Mouse (Mus musculus) thymus, postnatal 25 days (tissue): Measurements from ENCODE around the gene Nr1h3.
"Not testable (repeated sequence)": the region's sequence is repeated elsewhere in the genome, so short reads cannot be mapped to it uniquely, and the experiment has no call there.

Experiments
- DNase-seq: peaks from one replicate; pipeline ENCODE4 v3.0.0; 2022

The Nr1h3 gene

DNA sequence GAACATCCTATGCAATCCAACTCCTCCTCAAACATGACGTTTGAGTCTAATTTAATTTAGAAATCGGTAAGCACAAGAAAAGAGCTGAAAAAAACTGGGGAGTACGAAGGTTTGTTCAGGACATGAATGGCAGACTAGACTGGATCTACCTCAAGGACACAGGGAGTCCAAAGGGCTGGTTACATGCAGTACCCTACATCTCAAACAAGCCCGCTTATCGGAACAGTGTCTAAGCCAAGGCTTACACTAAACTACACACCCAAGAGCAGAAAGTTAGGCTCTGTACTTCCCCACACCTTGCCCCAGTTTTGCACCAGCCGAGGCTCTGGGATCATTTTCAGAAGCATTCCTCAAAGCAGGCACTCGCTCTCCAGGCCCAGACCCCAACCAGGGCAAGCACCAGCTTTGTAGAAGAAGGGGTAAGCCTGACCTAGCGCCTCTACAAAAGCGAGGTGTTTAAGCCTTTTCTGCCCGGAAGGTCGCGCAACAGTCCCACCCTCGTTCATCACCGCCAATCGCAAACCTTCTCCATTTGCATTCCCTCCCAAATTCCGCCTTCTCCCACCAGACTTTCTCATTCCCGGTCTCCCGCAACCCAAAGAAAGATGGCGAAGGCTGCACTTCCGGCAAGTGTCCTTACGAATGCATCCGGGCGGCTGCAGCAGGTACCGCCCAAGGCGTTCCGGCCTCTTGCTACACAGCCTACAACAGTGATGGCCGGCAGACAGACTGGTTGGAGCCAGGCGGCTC lies at the start of gene Nr1h3, which contains the start of gene Acp2:
Gene Nr1h3 (minus strand): TSS at position 613 of the 750 bp plus-strand sequence.
Gene Acp2 (plus strand): TSS at position 664 of the 750 bp plus-strand sequence.
- peak; percentile 93 for DNase-seq

DNA sequence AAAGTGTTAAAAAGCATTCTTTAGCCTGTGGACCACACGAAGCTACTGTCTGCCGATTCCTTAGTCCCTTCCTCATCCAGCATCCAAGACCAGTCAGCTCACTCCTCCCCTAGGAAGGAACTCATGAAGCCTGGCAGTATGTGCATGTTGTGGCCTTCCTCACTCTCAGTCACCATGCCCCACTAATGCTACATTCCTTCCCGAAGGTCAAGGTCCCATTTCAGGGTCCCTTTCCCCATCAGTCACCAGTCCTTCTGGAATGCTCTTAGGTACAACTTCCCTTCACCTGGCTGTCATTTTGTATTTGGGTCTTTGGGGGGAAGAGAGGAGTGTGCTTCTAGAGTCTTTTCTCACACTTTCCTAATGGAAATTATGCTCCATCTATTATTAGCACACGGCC lies 49.4 kb upstream of the Nr1h3 start:
- DNase-seq: no peak

DNA sequence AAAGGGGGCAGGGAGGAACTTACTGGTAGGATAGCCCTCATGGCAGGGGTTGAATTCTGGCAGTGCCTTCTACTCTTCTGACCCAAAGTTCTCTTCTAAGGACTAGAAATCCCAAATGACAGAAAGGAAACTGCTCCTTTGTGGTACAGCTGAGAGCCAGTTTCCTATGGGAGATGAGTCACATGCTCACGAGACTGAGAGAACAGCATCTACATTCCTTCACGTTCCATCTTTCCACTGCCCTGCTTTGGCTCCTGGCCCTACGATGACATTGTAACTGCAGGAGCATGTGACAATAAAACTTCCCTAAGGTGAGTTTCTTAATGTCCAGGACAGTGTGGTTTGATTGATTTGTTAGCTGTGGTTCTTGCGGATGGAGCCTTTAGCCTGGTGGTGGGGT lies 45.7 kb upstream of the Nr1h3 start:
- DNase-seq: no peak

DNA sequence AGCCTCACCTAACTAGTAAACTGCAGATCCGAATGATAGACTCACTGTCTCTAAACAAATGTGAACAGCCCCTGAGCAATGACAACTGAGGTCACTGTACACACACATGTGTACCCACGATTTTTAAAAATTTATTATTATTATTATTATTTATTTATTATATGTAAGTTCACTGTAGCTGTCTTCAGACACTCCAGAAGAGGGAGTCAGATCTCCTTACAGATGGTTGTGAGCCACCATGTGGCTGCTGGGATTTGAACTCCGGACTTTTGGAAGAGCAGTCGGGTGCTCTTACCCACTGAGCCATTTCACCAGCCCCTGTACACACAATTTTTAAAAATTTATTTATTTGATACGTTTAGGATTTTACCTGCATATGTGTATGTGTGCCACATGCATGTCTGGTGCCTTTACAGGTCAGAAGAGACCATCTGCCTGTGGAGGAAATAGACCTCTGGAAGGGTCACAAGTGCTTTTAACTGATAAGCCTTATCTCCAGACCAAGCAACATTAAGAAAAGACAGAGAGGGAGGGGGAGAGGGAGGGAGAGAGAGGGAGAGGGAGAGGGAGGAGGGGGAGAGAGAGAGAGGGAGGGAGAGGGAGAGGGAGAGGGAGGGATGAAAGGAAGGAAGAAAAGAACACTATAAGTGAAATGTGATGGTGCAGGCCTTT lies 42.1 kb upstream of the Nr1h3 start:
- no peak for DNase-seq

DNA sequence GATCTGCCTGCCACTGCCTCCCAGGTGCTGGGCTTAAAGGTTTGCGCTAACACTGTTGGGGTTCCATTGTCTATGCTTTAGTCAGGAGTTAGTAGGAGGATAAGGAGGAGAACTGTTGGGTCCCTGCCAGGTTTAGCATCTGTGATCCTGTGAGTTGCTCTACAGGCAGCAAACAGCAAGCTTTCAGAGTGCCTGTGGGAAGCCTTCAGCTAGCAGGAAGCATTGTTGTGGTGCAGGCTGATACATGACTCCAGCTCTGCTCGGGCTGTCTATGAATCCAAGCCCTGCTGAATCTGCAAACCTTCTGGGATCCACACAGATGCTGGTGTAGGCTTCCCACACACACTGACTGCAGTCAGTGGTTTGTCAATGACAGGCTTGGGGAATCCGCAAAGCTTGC lies 40.8 kb upstream of the Nr1h3 start:
- DNase-seq: no peak

DNA sequence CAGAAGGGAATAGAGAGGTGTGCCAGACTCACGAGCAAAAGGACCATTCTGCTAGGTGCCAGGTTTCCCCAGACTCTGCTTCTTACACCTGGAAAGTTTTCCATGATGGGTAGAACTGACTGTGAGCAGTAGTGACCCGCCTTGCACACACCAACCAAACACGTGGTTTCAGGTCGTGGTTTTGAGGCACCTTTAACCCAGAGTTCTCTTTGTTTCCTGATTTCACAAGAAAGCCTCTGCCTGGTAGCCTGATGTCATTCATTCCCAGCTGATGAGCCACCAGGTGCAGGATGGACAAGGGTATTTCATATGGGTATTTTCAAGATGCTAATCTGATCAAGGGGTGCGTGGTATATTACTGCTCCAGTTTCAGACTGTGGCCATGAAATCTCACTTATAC lies 39.9 kb upstream of the Nr1h3 start:
- DNase-seq: no peak

DNA sequence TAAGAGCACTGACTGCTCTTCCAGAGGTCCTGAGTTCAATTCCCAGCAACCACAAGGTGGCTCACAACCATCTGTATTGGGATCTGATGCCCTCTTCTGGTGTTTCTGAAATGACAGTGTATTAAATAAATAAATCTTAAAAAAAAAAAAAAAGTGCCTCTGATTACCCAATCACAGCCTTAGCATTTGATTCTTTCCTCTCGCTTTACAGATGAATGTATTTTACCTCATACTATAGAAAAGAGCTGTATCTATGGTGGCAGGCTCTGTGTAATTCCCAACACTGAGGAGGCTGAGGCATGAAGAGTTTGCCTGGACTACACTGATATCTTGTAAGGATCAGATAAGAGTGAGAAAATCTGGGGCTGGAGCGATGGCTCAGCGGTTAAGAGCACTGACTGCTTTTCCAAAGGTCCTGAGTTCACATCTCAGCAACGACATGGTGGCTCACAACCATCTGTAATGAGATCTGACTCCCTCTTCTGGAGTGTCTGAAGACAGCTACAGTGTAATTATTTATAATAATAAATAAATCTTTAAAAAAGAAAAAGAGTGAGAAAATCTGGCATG lies 35.0 kb upstream of the Nr1h3 start:
- not testable (repeated sequence) for DNase-seq

DNA sequence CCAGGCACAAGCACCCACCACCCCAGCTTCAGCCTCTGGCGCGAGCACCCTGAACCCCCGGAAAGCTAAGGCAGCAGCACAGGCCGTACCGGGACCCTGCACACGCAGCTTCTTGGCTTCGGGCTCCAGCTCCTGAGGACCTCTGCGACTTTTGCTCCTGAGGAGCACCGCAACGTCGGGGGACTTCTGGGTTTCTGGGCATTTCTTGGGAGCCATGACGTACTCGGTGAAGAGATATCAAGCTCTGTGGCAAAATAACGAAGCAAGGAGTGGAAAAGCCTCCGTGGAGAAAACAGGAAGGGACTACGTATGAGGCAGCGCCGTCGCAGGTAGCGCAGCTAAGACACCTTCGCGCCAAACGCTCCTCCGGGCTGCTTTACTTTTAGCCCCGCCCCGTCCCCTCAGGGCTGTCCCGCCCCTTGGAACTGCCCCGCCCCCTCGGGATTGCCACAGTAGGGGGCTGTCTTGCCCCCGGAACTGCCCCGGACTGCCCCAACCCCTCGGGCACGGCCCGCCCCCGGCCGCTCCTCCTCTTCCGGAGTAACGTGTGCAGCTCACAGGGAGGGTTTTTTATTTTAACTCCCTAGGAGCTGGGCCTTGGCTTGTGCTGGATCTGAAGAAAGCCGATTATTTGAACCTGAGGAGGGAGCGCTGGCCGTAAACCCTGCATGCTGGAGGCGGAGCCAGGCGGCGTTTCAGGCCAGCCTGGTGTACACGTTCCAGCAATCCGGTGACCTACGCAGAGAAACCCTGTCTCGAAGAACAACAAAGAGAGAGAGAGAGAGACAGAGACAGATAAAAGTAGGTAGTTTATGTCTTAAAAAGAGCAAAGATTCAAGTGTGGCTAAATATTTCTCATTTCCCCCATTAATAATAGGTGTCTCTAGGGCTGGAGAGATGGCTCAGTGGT lies 34.2 kb upstream of the Nr1h3 start, which contains the start of gene Ddb2:
Gene Ddb2 (minus strand): TSS at position 382 of the 910 bp plus-strand sequence.
- peak; percentile 92 for DNase-seq

DNA sequence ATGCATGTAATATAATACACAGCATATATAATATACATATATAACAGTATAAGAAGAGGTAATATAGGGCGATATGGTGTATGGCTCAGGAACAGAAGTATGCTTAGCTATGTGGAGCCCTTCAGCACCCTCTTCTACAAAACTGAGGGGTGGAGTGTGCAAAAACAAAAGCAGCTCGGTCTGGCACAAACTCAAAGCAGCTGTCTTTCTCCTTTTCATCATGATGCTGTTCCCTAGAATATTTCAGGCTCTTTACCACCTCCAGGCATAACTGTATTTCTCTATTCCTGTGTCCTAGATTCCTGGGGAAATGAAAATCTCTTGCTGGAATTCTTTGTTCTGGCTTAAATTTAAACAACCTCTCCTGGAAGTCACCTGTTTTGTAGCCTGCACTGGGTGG lies 27.1 kb upstream of the Nr1h3 start:
- no peak for DNase-seq

DNA sequence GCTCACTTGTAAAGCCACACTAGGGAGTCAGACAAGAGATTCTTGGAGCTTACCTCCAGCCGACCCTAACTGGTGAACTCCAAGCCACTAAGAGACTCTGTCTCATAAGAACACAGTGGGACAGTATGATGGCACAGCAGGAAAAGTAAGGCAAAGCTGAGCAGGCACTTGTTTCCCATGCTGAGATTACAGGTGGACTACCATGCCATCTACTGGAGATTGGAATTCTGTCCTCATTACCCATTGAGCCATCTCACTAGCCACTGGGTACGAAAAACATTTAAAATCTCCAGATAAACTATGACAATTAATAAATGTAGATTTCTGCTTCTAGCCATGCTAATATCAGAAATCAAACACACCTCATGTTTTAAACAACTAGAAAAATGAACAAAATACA lies 21.0 kb upstream of the Nr1h3 start:
- DNase-seq: no peak

DNA sequence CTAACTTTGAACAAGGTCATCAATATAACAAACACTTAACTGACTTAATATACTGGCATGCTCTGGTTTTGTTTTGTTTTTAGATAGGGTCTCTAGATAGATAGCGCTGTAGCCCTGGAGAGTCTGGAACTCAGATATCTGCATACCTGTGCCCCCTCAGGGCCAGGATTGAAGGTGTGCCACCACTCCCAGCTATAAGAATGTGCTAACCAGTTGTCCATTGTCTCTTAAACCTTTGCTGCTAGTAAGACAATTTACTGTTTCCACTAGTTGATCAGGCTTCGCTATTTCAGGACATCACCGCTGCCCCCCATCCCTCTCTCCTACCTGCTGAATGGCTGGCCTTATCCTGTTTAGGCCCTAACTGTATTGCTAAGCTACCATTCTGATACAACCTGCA lies 17.9 kb upstream of the Nr1h3 start:
- no peak for DNase-seq

DNA sequence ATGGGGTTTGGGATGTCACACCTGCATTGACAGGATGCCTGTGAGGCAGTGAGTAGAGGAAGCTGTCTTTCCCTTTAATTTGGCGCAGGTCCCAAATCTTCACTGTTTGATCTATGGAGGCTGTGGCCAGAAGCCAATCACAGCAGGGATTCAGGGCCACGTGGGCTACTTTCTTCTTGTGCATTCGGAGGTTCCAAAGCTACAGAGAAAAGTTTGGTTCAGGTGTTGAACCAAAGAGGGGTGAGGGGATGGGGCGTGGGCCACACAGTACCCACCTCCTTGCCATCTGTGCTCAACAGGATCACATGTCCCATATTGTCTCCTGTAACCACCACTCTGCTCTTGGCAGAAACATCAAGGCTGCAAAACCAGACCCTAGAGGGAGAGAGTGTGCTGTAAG lies 14.4 kb upstream of the Nr1h3 start:
- peak; percentile 69 for DNase-seq

DNA sequence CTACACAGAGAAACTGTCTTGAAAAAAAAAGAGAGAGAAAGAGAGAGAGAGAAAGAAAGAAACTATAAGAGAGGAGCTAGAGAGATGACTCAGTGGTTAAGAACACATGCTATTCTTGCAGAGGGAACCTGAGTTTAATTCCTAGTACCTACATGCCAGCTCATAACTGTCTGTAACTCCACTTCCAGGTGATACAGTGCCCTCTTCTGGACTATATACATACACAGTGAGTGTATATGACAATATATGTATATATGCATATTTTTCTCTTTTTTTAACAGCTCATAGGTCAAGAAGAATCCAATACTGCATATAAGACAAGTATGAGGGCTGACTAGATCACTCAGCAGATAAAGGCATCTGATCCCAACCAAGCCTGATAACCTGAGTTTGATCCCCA lies 10.7 kb upstream of the Nr1h3 start:
- no peak for DNase-seq

DNA sequence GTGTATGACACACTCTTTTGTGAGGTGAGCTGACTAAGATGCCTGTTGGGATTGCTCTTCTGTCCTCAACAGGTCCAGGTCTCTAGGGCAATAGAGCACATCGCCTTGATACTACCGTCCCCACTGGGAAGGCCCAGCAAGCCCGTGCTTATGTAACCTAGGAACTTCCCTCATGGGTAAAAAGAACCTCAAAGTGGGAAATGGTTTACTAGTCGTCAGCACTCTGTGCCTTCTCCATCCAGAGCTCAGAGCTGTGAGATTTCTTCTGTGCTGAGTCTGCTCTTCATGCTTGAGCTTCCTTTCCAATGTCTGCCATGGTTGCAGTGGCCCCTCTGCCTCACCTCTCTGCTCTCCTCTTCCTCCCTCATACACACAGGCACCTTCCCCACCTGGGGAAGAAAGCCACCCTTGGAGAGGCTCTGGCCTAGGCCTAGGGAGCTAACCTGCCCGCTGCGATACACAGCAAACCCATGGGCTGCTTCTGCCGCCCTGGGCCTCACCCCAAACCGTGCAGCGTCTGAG lies 3.7 kb upstream of the Nr1h3 start:
- DNase-seq: no peak

DNA sequence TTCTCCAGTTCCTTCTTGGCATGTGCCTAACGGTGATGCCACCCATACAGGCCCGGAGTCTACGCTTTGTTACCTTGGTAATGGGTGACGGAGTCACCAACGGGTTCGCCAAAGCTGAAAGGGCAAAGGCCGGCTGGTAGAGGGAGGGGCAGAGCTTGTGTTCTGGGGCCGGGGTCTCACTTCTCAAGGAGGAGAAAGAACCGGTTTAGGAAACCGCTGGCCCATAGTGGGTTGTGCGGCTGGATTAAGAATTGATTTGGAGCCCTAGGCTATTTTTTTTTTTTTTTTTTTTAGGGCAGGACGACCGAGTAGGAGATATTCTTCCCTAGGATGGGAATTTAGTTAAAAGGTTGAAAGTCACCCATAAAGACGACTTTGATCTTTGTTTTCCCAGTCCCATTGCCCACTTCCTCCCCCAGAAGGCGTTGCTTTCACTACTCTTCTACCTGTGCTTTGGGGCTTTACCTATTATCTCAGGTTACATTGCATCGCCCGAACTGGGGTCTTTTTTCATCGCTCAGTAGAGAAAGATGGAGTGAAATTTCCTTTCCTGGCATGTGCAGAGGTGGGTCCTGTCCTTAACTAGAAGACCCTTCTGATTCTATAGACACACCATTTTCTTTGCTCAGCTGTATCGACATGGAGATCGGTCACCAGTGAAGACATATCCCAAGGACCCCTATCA lies 480 bp upstream of the Nr1h3 start:
- no peak for DNase-seq

DNA sequence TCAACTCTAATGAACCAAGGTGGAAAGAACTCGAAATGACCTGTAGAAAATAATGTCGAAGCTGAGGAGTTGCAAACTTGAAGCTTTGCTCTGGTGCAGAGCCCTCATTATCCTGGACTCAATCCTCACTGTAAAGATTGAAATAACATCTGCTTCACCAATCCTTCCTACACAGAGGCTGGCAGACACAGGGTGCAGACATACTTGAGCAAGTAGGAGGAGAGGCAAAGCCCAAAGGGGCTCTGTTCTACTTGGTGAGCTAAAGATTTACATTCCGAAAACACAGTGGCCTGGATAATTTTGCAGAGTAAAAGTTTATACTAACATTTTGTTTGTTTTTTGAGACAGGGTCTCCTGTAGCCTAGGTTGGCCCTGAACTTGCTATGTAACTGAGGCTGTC lies 3.7 kb downstream of the Nr1h3 start:
- no peak for DNase-seq

DNA sequence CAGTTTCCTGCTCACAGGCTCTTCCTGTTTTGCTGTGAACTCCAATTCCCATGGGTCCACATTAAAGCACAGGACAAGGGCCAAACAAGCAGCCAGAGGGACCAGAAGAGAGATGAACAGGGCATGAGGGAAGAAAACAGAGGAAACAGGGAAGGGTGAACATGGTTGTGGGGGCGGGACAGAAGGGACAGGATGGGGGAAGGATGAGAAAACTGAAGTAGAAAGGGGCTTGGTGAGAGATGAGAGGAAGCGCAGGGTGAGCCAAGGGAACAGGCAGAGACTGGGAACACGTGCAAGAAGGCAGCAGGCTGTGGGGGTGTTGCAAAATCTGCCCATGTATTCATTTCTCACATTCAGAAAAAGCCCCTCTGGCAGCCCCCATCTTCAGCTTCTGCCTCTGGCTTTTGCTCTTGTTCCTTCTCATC lies 6.0 kb downstream of the Nr1h3 start:
- DNase-seq: no peak

DNA sequence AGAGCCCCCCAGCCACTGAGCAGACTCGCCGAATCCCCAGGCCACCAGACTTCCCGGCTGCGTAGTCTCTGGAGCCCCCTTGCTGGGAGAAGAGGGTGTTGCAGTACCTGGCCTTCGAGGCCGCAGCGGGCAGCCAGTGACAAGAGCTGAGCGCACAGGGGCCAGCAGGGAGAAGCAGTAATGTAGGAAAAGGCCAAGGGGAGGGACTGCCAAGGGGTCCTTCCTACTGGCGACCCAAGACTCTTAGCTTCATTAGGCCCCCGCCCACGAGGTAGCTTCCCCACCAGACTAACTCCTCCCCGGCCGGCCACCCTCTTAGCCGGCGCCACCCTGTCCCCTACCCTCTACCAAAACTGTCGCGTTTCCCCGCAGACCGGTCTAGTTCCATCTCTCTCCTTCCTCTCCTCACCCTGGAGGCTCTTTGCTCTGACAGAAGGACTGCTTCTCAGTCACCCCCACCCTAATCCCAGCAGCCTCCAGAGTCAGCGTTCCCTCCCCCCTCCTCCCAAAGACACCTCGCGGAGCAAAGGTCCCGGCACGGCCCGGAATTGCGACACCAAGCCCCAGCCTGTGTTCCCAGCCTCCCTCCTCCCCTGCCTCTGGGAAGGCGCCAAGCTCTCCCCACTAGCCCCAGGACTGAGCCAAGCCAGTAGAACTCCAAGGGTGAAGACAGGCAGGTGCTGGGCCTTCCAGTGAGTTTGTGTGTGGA lies 7.9 kb downstream of the Nr1h3 start:
- peak; percentile 70 for DNase-seq

DNA sequence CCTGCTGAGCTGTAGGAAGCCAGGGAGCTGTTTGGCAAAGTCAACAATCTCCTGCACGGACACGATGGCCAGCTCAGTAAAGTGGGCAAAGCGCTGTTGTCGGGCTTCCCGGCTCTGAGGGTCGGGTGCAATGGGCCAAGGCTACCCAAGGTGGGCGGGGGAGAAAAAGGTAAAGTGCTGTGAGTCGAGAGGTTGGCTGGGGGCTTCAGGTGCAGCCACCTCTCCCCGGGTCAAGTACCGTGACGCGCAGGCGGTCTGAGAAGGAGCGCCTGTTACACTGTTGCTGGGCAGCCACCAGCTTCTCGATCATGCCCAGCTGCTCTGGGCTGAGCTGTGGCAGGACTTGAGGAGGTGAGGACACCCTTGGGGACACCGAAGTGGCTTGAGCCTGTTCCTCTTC lies 12.1 kb downstream of the Nr1h3 start:
- no peak for DNase-seq

DNA sequence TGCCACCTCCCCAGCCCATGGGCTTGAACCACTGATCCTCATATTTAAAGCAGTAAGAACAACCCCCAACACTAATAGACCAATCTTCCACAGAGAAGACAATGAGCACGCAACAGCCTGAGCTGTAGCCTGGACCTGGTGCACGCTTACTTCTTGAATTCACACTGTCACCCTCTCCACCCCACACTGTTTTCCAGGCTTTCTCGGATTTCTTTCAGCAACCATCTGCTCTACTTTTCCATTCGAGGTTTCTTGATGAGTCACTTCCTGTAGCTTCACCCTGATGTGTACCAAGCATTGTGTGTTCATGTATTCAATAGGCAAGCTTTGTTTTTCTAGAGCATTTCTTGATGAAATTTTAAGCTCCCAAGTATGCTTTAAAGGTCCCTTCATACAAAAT lies 15.2 kb downstream of the Nr1h3 start:
- no peak for DNase-seq

DNA sequence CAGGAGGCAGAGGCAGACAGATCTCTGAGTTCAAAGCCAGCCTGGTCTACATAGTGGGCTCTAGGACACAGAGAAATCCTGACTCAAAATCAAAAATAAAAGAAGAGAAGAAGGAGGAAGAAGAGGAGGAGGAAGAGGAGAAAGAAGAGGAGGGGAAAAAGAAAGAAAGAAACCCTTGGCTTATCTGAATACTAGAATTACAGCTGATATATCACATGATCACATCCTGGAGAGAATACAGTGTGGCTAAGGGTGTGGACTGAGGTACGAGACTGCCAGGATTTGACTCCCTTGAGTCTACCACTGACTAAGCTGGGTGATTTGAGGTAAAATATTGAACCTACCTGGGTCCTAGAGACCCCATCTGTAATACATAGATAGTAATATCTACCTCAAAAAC lies 16.4 kb downstream of the Nr1h3 start:
- no peak for DNase-seq
